Mouse (Mus musculus) cerebellum, adult 11-12 months (tissue): ENCODE data around the gene Polg.

Experiments
- DNase-seq: peaks from one replicate; pipeline ENCODE4 v3.0.0; 2022

The Polg gene

DNA sequence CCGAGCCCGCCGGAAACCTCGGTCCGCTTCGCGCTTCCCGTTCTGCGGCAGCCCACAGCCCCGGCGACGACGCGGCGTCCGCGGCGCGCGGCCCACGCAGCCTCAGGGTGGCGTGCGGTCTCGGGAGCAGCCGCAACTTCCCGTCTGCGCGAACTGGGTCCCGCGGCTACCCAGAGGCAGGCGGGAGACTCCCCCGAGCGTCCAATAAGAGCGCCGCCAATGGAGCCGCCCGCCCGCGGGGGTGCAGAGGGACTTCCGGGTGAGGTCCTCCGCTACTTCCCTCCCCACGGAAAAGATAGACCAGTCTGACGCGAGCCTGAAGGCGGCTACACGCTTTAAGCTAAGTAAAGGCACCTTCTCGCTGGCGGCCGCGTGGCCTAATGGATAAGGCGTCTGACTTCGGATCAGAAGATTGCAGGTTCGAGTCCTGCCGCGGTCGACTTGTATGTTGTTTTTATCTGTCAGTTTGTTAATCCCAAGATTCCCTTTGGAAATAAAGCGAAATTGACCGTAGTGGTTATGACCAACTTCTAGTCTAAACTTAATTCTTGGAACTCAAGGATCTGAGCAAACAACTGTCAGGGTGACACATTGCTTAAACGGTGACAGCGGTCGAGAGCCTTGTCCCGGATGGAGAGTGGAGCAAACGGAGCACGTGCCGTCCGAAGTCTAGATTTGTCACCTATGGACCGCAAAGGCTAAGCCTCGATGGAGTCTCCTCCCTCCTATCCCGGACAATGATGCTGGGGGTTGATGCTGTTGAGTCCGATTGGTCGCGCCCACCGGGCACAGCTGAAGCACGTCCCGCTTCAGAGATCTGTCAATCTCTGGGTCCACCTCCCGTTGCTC lies at the start of gene Polg:
Polg (minus strand) TSS at position 310 of the 849 bp plus-strand sequence.
- DNase-seq = peak; percentile 99

DNA sequence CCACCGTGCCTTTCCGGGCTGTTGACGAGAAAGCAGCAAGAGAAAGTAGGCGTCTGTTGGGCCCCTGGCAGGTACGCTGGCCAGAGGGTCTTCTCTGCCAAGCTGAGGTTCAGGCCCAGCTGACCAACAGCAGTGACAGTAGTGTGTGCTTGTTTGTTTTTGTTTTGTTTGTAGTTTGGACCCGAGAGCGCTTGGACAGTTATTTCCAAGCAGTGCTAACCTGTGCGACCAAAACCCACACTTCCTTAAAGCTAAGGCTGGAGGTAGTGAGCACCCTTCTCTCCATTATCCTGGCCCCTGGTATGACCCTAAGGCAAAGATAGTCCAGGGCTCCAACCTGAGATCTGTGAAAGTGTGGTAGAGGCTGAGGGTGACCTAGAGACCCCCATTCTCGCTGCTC lies 49.7 kb upstream of the Polg start:
- DNase-seq = no peak

DNA sequence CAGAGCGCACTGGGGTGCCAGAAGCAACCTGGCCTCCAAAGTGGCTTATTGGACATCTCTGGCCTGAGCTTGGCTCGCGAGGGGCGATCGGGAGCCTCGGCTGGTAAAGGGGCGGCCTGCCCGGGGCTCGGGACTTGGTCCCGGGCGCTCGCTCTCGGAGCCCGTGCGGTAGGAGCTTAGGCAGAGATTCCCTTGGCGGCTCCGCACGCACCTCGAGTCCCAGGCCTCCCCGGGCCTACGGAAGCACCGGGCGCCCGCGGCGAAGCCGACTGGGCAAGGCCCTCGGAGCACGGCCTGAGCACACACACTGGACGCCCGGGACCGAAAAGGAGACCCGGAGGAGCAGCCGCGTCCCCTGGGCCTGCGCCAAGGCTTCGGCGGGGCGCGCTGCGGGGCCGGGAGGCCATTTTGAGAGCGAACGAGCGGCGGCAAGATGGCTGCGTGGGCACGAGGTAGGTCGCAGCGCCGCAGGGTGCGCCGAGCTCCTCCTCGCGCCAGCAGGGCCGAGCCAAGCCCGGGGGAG lies 49.1 kb upstream of the Polg start:
- DNase-seq = peak; percentile 79

DNA sequence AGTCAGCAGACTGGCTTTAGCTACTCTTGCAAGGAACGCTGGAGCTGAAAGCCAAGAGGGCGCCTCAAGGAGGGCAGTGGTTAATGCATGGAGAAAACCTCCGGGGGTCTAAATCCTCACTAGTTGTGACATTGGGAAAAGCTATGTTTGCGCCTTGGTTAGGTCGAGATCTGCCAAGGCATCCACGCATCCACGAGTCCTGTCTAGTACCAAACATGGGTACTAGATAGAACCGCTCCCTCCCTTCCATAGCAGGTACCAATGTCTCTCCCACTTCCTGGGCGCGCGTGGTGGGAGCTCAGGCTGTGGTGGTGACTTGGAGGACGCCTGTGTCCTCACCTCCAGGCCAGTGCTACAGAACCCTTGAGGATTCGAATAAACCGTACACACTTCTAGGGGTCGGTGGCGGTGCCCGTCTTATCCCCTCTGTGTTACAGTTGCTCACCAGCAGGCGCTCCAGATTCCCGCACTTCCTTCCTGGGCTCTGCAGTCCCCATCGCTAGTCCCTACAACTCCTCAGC lies 48.3 kb upstream of the Polg start:
- DNase-seq = peak; percentile 57

DNA sequence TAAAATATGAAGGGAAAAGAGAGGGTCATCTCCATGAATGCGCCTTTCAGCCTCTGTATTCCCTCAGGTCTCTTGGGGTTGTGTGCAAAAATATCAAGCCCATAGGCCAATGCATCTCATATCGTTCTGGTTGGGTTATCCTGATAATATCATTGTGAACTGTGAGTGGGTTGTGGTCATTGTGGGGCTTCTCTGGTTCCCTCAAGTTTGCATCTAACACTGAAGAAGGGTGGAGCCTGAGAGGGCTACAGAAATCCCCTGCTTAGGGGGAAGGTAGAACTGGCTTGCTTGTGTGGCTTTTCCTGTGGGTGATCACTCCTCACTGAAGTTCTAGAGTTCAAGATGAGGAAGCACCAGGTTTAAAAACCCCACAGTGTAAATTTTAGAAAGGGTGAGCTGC lies 47.3 kb upstream of the Polg start:
- peak; percentile 14 for DNase-seq

DNA sequence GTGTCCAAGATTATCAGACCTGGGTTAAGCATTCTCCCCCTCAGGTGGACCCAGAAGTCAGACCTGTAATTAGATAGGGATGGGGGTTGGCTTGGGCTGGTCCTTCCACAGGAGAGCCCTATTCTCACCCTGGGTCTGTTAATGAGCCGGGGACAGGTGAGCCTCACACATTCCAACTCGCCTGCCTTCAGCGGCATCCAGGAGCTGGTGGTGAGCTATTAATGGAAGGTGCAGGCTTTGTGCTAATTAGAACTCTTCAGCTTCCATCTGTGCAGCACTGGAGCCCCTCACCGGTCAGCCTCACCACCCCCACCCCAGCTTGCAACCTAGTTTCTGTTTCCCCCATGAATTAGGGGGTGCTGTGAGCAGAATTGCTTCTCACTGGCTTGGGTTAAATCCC lies 46.3 kb upstream of the Polg start:
- DNase-seq = peak; percentile 49

DNA sequence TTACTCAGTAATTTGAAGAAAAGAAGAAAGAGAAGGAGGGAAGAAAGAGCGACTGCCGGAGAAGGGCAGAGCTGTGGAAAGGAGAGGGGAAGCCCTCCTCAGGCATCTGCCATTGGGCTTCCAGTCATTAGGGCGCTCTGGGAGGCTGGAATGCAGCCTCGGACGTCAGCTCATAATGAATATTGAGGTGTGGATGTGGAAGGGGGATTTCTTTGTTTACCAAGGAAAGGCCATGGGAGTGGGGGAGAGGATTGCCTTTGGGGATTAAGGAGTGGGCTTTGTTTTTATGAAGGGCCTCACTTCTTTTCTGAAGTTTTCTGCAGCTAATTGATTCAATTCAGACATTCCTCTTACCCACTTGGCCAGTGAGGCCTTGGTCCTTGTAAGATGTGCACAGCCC lies 45.5 kb upstream of the Polg start:
- no peak for DNase-seq

DNA sequence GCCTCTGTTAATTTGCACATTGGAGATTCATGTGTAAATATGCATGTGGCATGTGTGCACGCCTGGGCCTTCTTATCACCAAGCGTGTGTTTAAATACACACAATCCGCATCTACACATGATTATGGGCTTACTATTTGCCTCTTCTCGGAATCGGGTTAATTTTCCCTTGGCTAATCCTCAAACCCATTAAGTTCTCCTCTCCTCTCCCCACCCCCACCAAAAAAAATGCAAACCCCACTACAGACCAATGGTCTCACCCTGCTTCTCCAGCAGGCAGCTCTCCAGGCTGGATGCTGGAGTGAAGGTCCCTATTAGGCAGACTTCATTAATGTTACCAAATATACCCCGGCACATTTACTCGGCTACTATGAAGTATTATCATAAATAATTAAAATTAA lies 45.0 kb upstream of the Polg start:
- DNase-seq = no peak

DNA sequence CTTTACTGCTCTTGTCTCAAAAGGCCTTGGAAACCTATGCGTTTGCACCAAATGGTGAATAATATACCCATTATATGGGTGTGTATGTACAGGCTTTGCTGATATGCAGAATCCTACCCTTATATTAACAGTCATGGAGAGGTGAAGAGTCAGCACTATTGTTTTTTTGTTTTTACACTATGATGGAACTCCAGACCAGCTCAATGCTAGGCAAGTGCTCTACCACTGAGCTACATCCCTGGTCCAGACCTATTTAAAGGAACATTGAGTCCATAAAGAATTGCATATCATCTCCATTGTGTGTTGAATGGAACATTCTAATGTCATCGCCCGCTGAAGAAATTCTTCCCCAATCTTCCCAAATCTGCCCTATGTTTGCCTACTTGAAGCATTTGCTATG lies 44.5 kb upstream of the Polg start:
- DNase-seq = no peak

DNA sequence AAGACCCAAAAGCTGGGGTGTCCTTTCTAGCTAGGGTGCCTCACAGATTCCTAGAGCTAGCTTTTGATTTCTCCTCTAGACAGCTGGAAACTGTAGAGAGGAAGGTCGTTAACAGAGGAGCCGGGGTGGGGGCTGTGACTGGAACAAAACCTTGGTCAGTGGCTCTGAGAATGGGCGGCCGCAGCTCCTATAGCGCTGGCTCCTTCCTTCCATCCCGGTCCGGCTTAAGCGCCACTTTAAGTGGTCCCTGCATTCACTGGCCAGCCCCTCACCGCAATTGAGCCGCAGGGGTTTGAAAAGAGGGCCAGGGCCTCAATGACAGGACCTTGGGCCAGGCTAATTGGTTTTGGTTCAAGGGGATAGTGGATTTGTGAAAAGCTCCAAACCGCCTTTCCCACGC lies 43.5 kb upstream of the Polg start:
- peak; percentile 34 for DNase-seq

DNA sequence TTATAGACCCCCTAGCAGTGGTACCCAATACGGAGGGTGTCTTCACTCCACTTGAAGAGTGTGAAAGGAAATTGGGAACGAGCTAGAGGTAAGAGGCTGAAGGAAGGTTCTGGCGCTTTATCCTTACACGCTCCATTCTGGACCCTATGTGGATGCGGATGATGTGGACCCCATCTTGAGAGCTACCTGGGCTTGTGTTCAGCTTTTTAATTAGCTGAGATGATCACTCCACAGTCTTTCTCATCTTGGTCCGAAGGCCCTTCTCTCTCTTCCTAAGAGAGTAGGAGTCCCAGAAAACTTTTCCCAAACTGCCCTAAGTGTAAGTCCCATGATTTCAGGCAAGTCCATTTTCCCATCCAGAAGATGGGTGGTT lies 43.1 kb upstream of the Polg start:
- peak; percentile 21 for DNase-seq

DNA sequence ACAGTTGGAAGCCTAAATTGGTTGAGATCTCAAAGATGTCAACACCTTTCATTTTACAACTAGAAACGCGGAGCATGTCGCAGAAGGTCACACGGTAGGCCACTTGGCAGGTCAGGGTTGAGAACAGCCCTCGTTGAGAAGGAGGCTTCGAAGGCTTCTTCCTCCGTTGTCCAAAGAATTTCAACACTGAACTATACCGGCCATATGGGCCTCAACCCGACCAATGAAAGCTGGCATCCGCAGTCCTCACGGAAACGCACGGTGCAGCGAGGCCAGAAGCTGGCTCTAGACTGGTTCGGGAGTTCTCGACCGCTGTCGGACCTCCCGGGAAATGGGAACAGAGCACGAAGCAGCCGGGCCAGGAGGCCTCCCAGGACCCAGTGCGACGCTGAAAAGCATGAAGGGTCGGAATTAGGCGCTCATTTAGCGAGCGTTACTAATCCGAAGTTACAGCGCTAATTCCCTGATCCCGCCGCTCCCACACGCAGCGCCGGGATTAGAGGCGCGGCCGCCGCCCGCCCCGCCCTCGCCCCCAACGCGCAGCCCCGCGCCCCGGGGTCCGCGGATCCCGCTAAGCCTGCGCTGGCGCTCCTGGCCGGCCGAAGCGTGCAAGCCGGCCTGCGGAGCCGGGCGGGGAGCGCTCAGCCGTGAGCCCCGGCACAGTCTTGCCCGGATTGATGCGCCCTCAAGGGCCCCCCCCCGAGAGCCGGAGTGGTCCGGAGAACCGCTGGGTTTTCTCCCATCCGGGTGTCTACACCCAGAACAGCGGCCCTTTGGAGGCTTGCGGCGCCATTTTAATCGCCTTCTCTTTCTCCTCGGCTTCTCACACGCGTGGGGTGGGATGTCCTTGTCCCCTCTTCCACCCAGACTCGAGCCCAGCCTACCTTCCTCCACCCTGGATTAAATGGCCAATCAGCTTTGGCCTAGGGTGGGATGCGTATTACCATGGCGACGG lies 42.4 kb upstream of the Polg start:
- DNase-seq = peak; percentile 43

DNA sequence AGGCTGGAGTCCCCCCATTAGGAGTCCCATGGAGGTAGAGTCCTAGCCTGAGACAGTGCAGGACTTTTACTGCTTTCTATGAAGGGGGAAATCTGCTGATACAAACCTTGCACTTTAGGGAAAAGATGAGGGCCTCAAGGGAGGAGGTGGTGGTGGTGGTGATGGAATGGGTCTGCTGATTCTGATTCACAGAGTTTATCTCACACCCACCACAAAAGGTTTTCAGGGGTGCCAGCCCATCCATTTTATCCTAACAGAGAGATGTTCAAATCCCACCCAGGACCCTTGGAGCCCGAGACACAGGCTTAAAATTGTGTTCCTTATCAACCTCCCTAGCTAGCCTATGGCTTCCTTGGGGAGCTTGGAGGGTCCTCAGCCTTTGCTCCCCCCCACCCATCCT lies 41.6 kb upstream of the Polg start:
- DNase-seq = no peak

DNA sequence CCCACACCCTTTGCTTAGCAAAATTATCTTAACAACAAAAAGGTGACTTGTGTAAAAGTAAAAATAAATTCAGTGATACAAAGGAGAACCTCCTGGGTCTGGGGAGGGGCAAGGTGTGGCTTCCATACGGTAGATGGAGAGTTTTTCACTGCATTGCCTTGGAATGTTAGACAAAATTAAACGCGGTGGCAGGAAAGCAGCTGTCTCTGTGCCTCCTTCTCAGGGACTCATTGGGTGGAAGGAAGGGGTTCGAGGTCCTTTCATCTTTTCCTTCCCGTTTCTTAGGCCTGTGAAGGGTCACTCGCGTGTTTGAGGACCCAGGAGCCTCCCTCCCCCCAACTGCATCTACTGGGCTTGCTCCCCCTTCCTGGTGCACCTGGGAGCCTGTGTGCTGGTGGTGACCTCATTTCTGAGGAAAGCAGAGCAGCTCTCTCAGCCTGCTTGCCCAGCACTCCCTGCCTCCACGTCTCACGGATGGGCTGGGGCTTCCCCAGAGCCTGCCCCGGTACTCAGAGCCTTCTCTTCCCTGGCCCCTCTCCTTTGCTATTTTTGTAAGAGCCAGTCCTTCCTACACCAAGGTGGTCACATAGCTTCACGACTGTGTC lies 41.0 kb upstream of the Polg start:
- DNase-seq = peak; percentile 73

DNA sequence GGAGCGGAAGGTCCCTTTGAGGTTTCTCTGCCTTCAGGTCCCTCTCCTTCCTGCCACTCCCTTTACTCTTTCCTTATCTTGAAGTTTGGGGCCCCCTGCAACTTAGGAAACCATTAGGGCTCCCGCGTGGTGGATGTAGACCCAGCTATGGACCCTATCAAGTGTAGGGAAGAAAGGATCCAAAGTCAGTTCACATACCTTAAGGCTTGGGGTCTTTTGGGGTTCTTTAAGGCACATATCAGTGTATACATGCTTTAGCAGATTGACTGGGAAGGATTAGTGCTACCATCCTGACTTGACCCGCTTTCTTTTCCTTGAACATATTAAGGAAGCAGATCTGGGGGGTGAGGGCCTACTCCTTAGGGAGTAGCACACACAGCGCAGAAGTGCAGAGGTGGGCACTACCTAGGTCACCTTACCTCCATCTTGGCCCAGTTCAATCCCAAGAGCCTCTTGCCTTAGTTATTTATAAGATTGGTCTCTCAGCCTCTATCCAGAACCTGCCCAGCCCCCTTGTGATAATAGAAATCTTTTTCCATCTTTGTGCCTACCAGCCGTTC lies 40.4 kb upstream of the Polg start:
- peak; percentile 47 for DNase-seq

DNA sequence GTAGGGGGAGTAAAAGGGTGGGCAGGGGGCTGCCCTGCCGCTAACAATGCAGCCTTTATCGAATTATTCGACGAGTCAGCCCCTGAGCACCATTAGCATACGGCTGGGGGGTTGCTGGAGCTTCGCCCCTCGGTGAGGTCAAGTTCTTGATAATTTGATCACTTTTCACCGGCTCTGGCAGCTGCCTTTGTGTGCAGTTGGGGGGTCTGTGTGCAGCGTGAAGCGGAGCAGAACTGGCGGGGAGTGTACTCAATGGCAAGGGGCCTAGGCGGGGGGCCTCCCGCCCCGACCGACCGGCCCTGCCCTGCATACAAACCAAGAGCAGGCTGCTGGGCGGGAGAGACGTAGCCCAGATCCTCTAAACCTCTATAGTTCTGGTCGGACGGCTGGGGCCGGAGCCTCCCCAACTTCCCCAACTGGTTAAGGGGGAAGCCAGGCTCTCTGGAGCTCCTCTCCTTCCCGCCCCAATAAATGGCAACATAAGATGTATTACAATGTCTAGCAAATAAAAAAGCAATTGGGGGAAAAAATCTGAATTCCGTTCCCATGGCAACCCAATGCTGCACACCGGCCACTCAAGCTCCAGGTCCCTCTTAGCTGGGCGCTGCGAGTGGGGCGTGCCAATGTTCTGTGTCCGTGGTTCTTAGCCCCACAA lies 39.8 kb upstream of the Polg start:
- peak; percentile 63 for DNase-seq

DNA sequence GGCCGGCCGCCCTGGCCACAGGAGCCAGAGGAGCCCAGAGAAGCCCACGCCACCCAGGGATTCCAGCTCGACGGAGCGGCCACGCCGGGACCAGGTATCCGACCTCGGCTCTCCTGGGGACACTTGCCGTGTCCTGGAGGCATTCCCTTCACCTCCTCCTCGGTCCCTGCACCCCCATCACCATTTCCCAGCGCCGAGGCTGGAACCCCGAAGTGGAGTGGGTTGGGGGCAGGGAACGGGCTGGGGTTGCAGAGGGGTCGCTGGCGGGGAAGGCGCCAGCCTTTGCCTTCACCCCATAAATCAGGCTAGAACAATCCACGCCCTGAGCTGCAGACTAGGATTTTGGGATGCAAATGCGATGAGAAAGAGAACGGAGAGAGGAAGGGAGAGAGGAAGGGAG lies 39.2 kb upstream of the Polg start:
- DNase-seq = peak; percentile 61

DNA sequence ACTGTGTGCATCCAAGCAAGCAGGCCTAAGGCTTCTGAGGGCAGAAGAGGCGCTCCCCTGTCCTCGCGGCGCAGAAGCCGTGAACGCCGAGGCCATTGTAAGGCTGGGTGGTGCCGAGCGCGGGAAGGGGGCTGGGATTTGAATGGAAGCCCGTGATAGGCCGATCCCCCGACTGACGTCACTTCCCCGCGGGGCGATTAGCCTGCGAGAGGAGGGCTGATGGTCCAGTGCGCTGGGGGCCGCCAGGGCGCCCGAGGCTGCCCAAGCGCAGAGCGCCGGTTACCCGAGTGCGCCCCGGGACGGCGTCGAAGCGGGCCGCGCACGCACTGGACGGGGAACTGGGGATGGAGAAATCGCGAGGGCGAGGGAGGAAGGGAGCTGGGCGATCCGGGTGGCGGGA lies 38.6 kb upstream of the Polg start:
- DNase-seq = peak; percentile 96

DNA sequence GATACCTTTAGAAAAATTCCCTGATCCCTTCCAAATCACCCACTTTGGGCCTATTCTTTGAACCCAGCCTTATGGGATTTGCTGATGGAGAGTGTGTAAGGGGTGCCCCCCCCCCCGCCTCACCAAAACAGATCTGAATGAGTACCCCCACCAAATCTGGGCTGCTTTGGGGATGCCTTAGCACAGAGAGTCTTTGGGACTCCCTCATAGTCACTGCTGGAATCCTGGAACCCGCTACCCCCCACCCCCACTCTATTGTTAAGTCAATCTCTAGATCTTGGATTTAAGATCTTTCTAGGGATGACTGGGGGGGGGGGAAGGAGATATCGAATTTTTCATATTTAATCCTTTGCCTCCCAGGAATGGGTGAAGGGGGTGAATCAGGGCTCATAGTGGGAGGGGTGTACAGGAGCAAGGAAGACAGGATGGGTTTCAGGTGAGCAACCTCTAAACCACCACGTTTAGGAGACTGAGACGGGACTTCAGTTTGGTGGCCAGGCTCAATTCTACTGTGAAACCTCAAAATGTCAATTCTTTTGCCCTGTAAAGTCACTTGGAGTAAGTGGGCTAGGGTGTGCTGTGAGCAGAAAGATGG lies 37.6 kb upstream of the Polg start:
- no peak for DNase-seq

DNA sequence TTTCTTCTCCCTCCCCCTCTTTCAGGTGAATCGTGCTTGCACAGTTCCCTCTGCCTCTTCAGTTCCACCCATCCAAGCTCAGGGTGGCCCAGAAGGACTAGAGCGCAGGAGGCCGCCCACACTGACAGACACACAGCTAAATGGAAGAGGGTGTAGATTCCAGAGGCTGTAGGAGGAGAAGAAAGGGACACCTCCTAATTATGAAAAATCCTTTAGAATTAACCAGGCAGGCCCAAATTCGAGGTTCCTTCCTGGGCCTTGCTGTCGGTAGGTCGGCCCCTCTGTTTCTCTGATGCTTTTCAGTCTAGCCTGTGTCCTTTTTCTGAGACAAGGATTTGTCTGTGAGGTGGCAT lies 36.9 kb upstream of the Polg start:
- DNase-seq = no peak

DNA sequence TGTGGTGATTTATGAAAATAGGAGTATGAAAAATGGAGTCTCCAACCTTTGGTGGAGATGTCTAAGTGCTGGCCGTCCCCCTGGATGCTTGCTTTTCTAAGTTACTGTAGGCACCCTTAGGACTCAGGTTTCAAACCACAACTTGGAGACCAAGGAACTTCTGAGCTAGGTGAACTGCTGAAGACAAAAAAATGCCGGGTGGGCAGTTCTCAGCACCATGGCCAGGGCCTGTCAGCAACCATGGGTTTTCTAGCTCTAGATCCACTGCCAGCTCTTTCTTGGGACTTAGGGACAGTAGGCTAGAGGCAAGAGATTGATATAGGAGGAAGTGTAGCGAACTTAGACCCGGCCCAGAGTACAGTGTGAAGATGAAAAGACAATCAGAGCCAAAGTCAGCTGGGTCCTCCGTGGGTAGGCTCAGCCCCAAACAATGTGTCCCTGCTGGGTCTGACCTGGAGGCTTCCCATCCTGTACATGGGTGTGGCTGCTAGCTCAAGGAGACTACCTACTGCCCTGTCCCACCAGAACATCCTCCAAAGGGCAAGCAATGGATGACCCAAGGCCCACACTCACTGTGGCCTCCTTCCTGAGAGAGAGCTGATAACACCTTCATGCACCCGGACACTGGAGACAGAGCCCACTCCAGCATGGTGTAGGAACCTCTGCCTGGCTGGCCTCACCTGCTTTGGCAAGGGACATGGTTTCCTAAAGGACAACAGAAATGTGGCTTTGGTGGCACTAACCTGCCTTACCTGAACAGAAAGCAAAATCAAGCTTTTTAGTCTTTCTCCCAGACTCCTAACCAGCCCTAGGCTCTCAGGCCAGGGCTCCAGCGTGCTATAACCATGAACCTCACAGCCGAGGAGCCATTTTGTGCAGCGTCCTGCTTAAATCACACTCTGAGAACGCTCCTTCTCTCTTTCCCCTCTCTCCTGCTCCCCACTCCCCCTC lies 36.3 kb upstream of the Polg start:
- DNase-seq = peak; percentile 55
